Mouse (Mus musculus) bone marrow, adult 2 months (tissue): Measurements from ENCODE around the gene Capn1. TPM values are rescaled to one million over a fixed set of nuclear protein-coding genes. Genes with fewer than 3 reads are reported as not detected.

Experiments
- H3K27ac ChIP-seq: fragments of 200-500 bp; 2 replicates; pipeline ENCODE4 v1.5.1; 2012; ENCODE audit warnings: low read depth, mild to moderate bottlenecking, control low read depth, inconsistent platforms, low read length; ENCODE audit not compliant: control insufficient read depth, poor library complexity, insufficient read depth
- H3K4me1 ChIP-seq: fragments of 200-500 bp; 2 replicates; pipeline ENCODE4 v1.6.1; 2011; ENCODE audit warnings: low read length; ENCODE audit not compliant: control insufficient read depth, insufficient read depth
- H3K4me3 ChIP-seq: fragments of 200-500 bp; replicated peaks from 2 replicates; pipeline ENCODE3; 2011; ENCODE audit warnings: mild to moderate bottlenecking, low read depth, low read length, control low read depth; ENCODE audit not compliant: control insufficient read depth
- CTCF ChIP-seq: fragments of 200-500 bp; IDR thresholded peaks from 2 replicates; pipeline ENCODE4 v1.5.1; 2011; ENCODE audit warnings: low read length, control low read depth; ENCODE audit not compliant: control insufficient read depth, insufficient read depth
- POLR2A ChIP-seq: fragments of 200-500 bp; IDR thresholded peaks from 2 replicates; pipeline ENCODE4 v1.6.1; 2011; ENCODE audit warnings: low read depth, mild to moderate bottlenecking, control low read depth, low read length, borderline replicate concordance; ENCODE audit not compliant: control insufficient read depth
- WGBS: fragments of 180-500 bp; shearing (Covaris S2); methylation state at CpG from one replicate; pipeline ENCODE4 v1.1.7; 2018; 5-methylcytosine and 5-hydroxymethylcytosine counted together
- polyA plus RNA-seq: library from polyadenylated mRNA; stranded (reverse); fragments of >200 nt; gene quantifications from 2 replicates; pipeline ENCODE4 v1.2.4, GENCODE M21; 2011; ENCODE audit warnings: low replicate concordance; ENCODE audit not compliant: missing spikeins, insufficient read depth, insufficient read length

Gene Capn1
- polyA plus RNA-seq, 1 experiment = 139 TPM

DNA sequence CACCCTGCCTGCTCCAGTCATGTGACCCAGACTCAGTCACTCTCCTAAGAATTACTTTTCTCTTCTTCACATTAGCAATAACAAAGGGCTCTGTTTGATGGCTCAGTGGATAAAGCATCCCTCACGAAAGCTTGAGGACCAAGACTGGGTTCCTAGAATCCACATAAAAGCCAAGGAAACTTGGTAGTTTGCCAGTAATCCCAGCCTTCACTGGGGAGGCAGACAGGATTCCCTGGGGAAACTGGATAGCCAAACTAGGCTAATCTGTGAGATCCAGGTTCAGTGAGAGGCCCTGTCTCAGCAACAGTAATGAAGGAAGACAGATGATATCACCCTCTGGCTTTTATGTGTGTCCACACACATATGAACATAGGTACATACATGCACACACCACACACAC, 24.8 kb downstream of the Capn1 start:
- TF ChIP-seq POLR2A (no peak), CTCF (no peak)
- WGBS = 85% methylated on average over 1 of the region's 1 CpGs
- peaks cover 16% of the 10 kb centered on the region for H3K4me1 ChIP-seq
- H3K4me3 ChIP-seq = no peak overlapping the region
- no peak overlapping the region for H3K27ac ChIP-seq

GRCm38 (mm10) chr19:5990033-5990432, 25.7 kb downstream of the Capn1 start:
- WGBS = 85% methylated on average over 12 of the region's 12 CpGs
- Histone ChIP-seq H3K4me3 (no peak overlapping the region), H3K27ac (peak overlapping the region; percentile 38; the same call in 1 of the 2 replicates), H3K4me1 (peaks cover 15% of the 10 kb centered on the region)
- no peak for TF ChIP-seq POLR2A
- no peak for TF ChIP-seq CTCF

GRCm38 (mm10) chr19:5989585-5989984, 26.1 kb downstream of the Capn1 start:
- H3K27ac ChIP-seq = peak overlapping the region; percentile 38; the same call in 1 of the 2 replicates
- H3K4me1 ChIP-seq = peaks cover 15% of the 10 kb centered on the region
- WGBS = 55% methylated on average over 6 of the region's 6 CpGs
- no peak overlapping the region for H3K4me3 ChIP-seq
- TF ChIP-seq CTCF = no peak
- no peak for TF ChIP-seq POLR2A

- Histone ChIP-seq H3K4me3 (peak overlapping the region; percentile 49), H3K4me1 (peaks cover 15% of the 10 kb centered on the region), H3K27ac (peak overlapping the region; percentile 85)
- WGBS = 7% methylated on average over 13 of the region's 13 CpGs
- TF ChIP-seq CTCF (no peak), POLR2A (peak; percentile 39; the same call in 1 of the 2 replicates)
Observed at GRCm38 (mm10) chr19:5988815-5989452, 26.8 kb downstream of the Capn1 start.

GRCm38 (mm10) chr19:5988027-5988814, 27.5 kb downstream of the Capn1 start:
- 18% methylated on average over 5 of the region's 5 CpGs for WGBS
- H3K4me1 ChIP-seq = peaks cover 15% of the 10 kb centered on the region
- TF ChIP-seq POLR2A (no peak), CTCF (no peak)
- peak overlapping the region; percentile 69 for H3K27ac ChIP-seq
- H3K4me3 ChIP-seq = no peak overlapping the region

DNA sequence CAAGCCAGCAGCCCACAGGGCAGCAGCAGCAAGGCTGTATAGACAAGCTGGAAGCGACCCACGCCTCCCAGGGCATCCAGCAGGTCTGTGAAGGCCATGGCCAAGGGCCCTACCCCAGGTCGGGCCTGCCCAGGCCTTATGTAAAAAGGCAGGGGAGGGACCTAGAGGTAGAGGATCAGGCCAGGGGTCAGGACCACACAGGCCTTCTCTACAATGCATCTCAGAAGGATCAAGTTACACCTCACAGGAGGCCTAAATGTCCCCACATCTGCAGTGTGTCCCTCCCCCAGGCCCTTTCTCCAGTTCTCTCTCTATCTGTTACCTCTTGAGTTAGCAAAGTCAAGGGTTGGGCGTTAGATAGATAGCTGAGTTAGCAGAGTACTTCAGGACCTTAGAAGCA, 29.7 kb downstream of the Capn1 start, which contains the start of gene Slc22a20:
Gene Slc22a20 (minus strand): TSS at position 101 of the 400 bp plus-strand sequence.
- Histone ChIP-seq H3K4me3 (no peak within 1 kb of the TSS), H3K27ac (no peak within 1 kb of the TSS), H3K4me1 (peaks cover 6% of the 10 kb centered on the region)
- no peak for TF ChIP-seq CTCF
- TF ChIP-seq POLR2A = no peak
- 82% methylated on average over 4 of the region's 4 CpGs for WGBS

DNA sequence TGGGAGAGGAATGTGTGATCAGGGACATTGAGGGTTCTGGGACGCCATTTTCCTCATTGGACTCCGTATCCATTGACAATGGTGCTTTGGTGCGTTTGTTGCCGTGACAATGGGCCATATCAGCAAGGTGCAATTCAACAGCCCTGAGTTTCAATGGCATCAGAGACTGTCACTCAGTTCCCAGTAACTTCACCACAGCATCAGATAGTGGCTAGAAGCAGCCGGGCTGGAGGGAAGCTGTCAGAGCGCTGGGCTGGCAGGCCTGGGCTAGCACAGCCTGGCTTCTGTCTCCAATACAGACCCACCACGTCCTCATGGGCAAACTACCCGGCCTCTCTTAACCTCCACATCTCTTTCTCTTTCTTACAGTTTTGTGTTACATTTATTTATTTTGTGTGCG, 35.2 kb downstream of the Capn1 start:
- no peak for TF ChIP-seq POLR2A
- no peak for TF ChIP-seq CTCF
- Histone ChIP-seq H3K4me1 (no peaks in the 10 kb centered on the region), H3K27ac (no peak overlapping the region), H3K4me3 (no peak overlapping the region)
- 57% methylated on average over 9 of the region's 9 CpGs for WGBS

DNA sequence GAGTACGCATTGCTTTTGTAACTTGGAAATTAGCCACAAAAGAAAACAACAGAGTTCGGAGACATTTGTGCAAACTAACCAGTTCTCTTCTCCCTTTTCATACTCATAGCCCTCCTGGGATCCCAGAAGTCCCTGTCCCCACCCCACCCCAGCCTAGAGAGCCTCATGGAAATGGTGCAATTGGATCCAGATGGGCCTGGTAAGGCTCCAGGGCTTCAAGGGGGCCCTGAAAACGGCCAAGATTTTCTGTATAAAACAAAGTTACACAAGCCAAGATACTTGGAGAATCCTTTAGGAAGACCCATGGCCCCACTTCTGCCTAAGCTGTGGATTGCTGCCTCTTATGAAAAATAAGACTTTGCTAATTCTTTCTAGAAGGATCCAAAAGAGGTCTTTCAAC, 38.0 kb downstream of the Capn1 start:
- no peak overlapping the region for H3K27ac ChIP-seq
- no peak overlapping the region for H3K4me3 ChIP-seq
- 78% methylated on average over 3 of the region's 3 CpGs for WGBS
- peaks cover 2% of the 10 kb centered on the region; the same call in 1 of the 2 replicates for H3K4me1 ChIP-seq
- TF ChIP-seq CTCF = no peak
- no peak for TF ChIP-seq POLR2A
